Mouse (Mus musculus) gastrocnemius, postnatal 36 days (tissue): ENCODE results near the gene Manba. TPM values are rescaled to one million over a fixed set of nuclear protein-coding genes. Genes with fewer than 3 reads are reported as not detected.
A peak's percentile ranks its signal among the peaks of the same experiment; 100 is the strongest.
"Not testable (repeated sequence)": the region's sequence is repeated elsewhere in the genome, so short reads cannot be mapped to it uniquely, and the experiment has no call there.

ENCODE experiments used
- DNase-seq, 2 experiments: peaks; one replicate each; pipeline ENCODE4 v3.0.0; 2022
- intact Hi-C: fragments of 180-260 bp; cut with DNase I; formaldehyde crosslinking; loops from one replicate; pipeline ENCODE4 v1.15.1; 2025
- long read RNA-seq, 2 experiments: library from polyadenylated mRNA; stranded (forward); transcript quantifications; one replicate each; pipeline ENCODE4 v2.0.0; 2021
- total RNA-seq, 2 experiments: library from RNA; stranded (reverse); gene quantifications; 2 replicates each; pipeline ENCODE4 v1.2.3; 2021

Manba gene
- 1 to 10 TPM; 3.3 to 4.2 TPM for total RNA-seq
- long read RNA-seq, experiment 1, partial matches to known transcripts, result 0 of 2 reads
- long read RNA-seq, experiment 1, other reads (novel, unspliced or antisense), result 2 of 2 reads
- long read RNA-seq, experiment 2, result 0 reads

GRCm38 (mm10) chr3:135485128-135485899, at the start of gene Manba:
Manba (plus strand) TSS chr3:135485611.
- intact Hi-C loops, result no loop called here

GRCm38 (mm10) chr3:135436901-135437616, 48.4 kb upstream of the Manba start:
- DNase-seq, result no peak
- intact Hi-C loops, result no loop called here

More at GRCm38 (mm10) chr3:135485128-135485899, at the start of gene Manba:
- DNase-seq, result peak; percentile 69 to 76

GRCm38 (mm10) chr3:135437758-135438495, 47.5 kb upstream of the Manba start, which contains the start of gene Ube2d3:
Ube2d3 (plus strand) TSS chr3:135438149.
- DNase-seq, result peak; percentile 98 to 99
- intact Hi-C loops, result no loop called here

- DNase-seq, result peak; percentile 92 to 95
- intact Hi-C loops, result no loop called here
Observed at GRCm38 (mm10) chr3:135438531-135438912, 46.9 kb upstream of the Manba start.

GRCm38 (mm10) chr3:135438913-135439531, 46.4 kb upstream of the Manba start:
- intact Hi-C loops, result no loop called here
- peak; percentile 80 to 82 for DNase-seq

- intact Hi-C loops, result no loop called here
Observed at GRCm38 (mm10) chr3:135439651-135440050, 45.8 kb upstream of the Manba start.

GRCm38 (mm10) chr3:135440221-135440620, 45.2 kb upstream of the Manba start:
- DNase-seq, result no peak
- intact Hi-C loops, result no loop called here

More at GRCm38 (mm10) chr3:135439651-135440050, 45.8 kb upstream of the Manba start:
- DNase-seq, result no peak

GRCm38 (mm10) chr3:135440621-135441020, 44.8 kb upstream of the Manba start:
- intact Hi-C loops, result no loop called here

GRCm38 (mm10) chr3:135444930-135445329, 40.5 kb upstream of the Manba start:
- intact Hi-C loops, result no loop called here
- DNase-seq, result no peak

More at GRCm38 (mm10) chr3:135440621-135441020, 44.8 kb upstream of the Manba start:
- no peak for DNase-seq

- no peak for DNase-seq
- intact Hi-C loops, result no loop called here
Observed at GRCm38 (mm10) chr3:135458981-135459380, 26.4 kb upstream of the Manba start.

- no peak for DNase-seq
- intact Hi-C loops, result no loop called here
Observed at GRCm38 (mm10) chr3:135468402-135468801, 17.0 kb upstream of the Manba start.

GRCm38 (mm10) chr3:135469146-135469545, 16.3 kb upstream of the Manba start:
- intact Hi-C loops, result no loop called here
- DNase-seq, result no peak

- DNase-seq, result peak in 1 of 2 experiments; percentile 36
- intact Hi-C loops, result no loop called here
Observed at GRCm38 (mm10) chr3:135469974-135470373, 15.4 kb upstream of the Manba start.

GRCm38 (mm10) chr3:135470823-135471222, 14.6 kb upstream of the Manba start:
- no peak for DNase-seq
- intact Hi-C loops, result no loop called here

GRCm38 (mm10) chr3:135475025-135475424, 10.4 kb upstream of the Manba start:
- no peak for DNase-seq
- intact Hi-C loops, result no loop called here

- DNase-seq, result no peak
- intact Hi-C loops, result no loop called here
Observed at GRCm38 (mm10) chr3:135476286-135476685, 9.1 kb upstream of the Manba start.

- DNase-seq, result no peak
- intact Hi-C loops, result no loop called here
Observed at GRCm38 (mm10) chr3:135476977-135477376, 8.4 kb upstream of the Manba start.

- intact Hi-C loops, DNase-seq: not testable (repeated sequence)
Observed at GRCm38 (mm10) chr3:135479090-135479489, 6.3 kb upstream of the Manba start.

GRCm38 (mm10) chr3:135480767-135481166, 4.6 kb upstream of the Manba start:
- no peak for DNase-seq
- intact Hi-C loops, result no loop called here

- no peak for DNase-seq
Observed at GRCm38 (mm10) chr3:135481608-135482007, 3.8 kb upstream of the Manba start.

More at GRCm38 (mm10) chr3:135481608-135482007, 3.8 kb upstream of the Manba start:
- intact Hi-C loops, result no loop called here
